Mouse (Mus musculus): ENCODE measurements around the gene Flt1. TPM values are rescaled to one million over a fixed set of nuclear protein-coding genes. Genes with fewer than 3 reads are reported as not detected.

Gene Flt1
- polyA plus RNA-seq, 1 experiment from 2014 or later, result 10.9 TPM

DNA sequence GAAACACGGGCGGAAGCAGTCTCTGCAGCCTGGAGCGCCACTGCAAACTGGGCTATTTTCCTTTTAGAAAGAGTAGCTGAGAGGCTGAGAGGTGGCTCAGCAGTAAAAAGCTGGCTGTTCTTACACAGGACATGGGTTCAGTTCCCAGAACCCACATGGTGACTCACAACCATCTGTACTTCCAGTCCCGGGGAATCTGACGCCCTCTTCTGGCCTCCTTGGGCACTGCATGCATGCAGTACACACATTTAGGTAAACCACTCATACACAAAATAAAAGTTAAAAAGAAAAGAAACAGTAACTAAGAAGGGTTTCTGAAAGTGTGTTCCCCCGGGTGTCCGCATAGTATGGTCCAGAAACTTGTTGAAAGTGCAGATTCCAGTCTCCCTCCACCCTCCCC lies 146.7 kb downstream of the Flt1 start:
- peak; percentile 37 for TF ChIP-seq CTCF (IDR thresholded peaks at IDR 0.05; ENCODE audit: low read depth)
- H3K4me1 ChIP-seq (replicated peaks; ENCODE audit: insufficient read depth, low read length), result no peaks in the 10 kb centered on the region
- WGBS, result 90% methylated on average over 7 of the region's 7 CpGs

DNA sequence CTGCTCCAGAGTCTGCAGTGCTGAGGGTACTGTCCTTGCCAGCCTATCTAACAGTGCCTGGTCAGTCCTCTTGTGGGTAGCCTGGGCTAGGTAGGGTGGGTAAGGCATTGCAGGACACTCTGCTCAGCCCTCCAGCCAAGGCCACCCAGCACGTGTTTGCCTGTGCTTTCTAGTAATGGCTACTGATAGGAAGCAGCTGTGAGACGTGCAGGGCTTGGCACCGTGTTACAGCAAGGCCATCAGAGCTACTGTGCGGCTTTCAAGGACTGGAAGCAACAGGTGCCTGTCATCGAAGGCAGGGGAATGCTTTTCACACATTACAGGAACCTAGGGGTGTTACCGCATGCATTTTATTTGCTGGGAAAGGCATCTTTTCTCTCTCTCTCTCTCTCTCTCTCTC lies 148.8 kb downstream of the Flt1 start:
- no peak for ATAC-seq (replicated peaks; ENCODE audit: low FRiP score, low read depth)
- no peak for TF ChIP-seq CTCF (IDR thresholded peaks at IDR 0.05; ENCODE audit: low read depth)

More for the DNA sequence above, 146.7 kb downstream of the Flt1 start:
- Histone ChIP-seq H3K27ac (no peak overlapping the region), H3K4me2 (ENCODE audit: low read length) (no peak overlapping the region), H3K36me3 (ENCODE audit: insufficient read depth, low read length) (no peaks in the 10 kb centered on the region), H3K27me3 (ENCODE audit: insufficient read depth, low read length) (no peaks in the 10 kb centered on the region), H3K9ac (ENCODE audit: low read depth, low read length) (no peak overlapping the region), H3K4me3 (replicated peaks; ENCODE audit: low read depth, low read length) (no peak overlapping the region), H3K9me3 (replicated peaks; ENCODE audit: low read length) (no peaks in the 10 kb centered on the region)
- no peak for DNase-seq (ENCODE audit: low spot score)
- ATAC-seq (replicated peaks; ENCODE audit: low FRiP score, low read depth), result no peak

DNA sequence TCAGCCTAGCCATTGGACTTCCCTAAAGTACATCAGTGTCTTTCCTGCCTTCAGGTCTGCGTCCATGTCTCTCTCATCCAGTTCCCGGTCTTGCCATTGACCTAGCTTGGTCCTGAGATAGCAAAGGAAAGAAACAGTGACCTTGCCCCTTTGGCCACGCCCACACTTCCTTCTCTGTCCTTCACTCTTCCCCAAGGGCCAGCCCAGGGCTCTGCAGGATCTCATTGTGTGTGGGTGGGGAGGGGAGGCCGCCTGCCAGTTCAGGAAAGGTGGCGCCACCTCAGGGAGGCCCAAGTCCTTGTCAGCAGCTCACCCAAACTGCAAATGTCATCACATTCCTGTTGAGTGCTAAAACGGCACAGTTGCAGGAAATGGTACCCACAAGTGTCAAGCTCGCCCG lies 151.3 kb downstream of the Flt1 start:
- DNase-seq (ENCODE audit: low spot score) (peak; percentile 49), ATAC-seq (replicated peaks; ENCODE audit: low FRiP score, low read depth) (peak; percentile 46; the same call in 1 of the 2 replicates)
- H3K4me1 ChIP-seq (replicated peaks; ENCODE audit: insufficient read depth, low read length), result no peaks in the 10 kb centered on the region
- H3K9ac ChIP-seq (ENCODE audit: low read depth, low read length), result no peak overlapping the region
- TF ChIP-seq CTCF (IDR thresholded peaks at IDR 0.05; ENCODE audit: low read depth), result peak; percentile 22; the same call in 1 of the 2 replicates
- H3K27me3 ChIP-seq (ENCODE audit: insufficient read depth, low read length), result no peaks in the 10 kb centered on the region
- H3K4me3 ChIP-seq (replicated peaks; ENCODE audit: low read depth, low read length), result no peak overlapping the region
- H3K27ac ChIP-seq, result no peak overlapping the region
- no peak overlapping the region for H3K4me2 ChIP-seq (ENCODE audit: low read length)
- H3K9me3 ChIP-seq (replicated peaks; ENCODE audit: low read length), result no peaks in the 10 kb centered on the region
- H3K36me3 ChIP-seq (ENCODE audit: insufficient read depth, low read length), result no peaks in the 10 kb centered on the region
- 54% methylated on average over 8 of the region's 8 CpGs for WGBS

More for the DNA sequence above, 148.8 kb downstream of the Flt1 start:
- no peak for DNase-seq (ENCODE audit: low spot score)
- Histone ChIP-seq H3K9me3 (replicated peaks; ENCODE audit: low read length) (no peaks in the 10 kb centered on the region), H3K27ac (no peak overlapping the region), H3K27me3 (ENCODE audit: insufficient read depth, low read length) (no peaks in the 10 kb centered on the region), H3K4me3 (replicated peaks; ENCODE audit: low read depth, low read length) (no peak overlapping the region), H3K4me1 (replicated peaks; ENCODE audit: insufficient read depth, low read length) (no peaks in the 10 kb centered on the region), H3K36me3 (ENCODE audit: insufficient read depth, low read length) (no peaks in the 10 kb centered on the region), H3K9ac (ENCODE audit: low read depth, low read length) (no peak overlapping the region), H3K4me2 (ENCODE audit: low read length) (no peak overlapping the region)
- 45% methylated on average over 6 of the region's 6 CpGs for WGBS

DNA sequence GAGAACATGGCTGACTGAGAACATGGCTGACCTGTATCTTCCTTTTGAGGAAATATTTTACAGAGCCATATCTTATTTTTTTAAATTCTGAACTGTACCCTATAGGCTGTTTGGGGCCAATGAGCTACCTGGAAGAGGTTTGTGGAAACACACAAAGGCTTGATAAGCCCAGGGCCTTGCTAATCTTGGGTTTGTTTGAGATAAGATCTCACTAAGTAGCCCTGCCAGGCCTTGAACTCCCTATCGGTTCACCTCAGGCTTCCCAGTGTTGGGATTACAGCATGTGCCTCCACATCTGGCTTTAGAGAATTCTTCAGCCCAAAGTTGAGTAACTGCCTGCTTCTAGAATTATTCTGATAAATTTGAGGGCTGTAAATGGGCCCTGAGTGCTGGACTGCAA lies 152.3 kb downstream of the Flt1 start:
- 77% methylated on average over 1 of the region's 1 CpGs for WGBS
- DNase-seq (ENCODE audit: low spot score) (no peak), ATAC-seq (replicated peaks; ENCODE audit: low FRiP score, low read depth) (no peak)
- H3K4me3 ChIP-seq (replicated peaks; ENCODE audit: low read depth, low read length), result no peak overlapping the region
- no peak overlapping the region for H3K27ac ChIP-seq
- no peaks in the 10 kb centered on the region for H3K9me3 ChIP-seq (replicated peaks; ENCODE audit: low read length)
- no peak overlapping the region for H3K9ac ChIP-seq (ENCODE audit: low read depth, low read length)
- no peak for TF ChIP-seq CTCF (IDR thresholded peaks at IDR 0.05; ENCODE audit: low read depth)
- H3K27me3 ChIP-seq (ENCODE audit: insufficient read depth, low read length), result no peaks in the 10 kb centered on the region
- no peak overlapping the region for H3K4me2 ChIP-seq (ENCODE audit: low read length)
- H3K36me3 ChIP-seq (ENCODE audit: insufficient read depth, low read length), result no peaks in the 10 kb centered on the region
- no peaks in the 10 kb centered on the region for H3K4me1 ChIP-seq (replicated peaks; ENCODE audit: insufficient read depth, low read length)

DNA sequence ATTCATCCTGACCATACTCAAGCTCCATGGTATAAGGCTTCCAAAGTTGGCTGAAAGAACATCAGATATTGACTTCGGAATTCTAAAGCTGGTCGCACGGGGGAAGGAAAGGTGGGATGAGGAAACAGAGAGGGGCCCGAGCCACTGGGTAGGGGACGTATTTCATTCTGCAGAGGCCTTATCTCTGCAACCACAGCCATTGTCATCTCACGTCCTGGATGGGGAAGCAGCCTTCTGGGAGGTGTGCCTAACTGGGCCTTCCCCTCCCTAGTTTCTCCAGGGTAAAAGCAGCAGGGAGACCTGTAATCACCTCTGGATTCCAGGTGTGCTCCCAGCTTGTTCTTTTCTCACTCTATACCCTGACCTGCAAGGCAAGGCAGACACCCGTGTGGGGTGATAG lies 153.1 kb downstream of the Flt1 start:
- Histone ChIP-seq H3K36me3 (ENCODE audit: insufficient read depth, low read length) (no peaks in the 10 kb centered on the region), H3K4me1 (replicated peaks; ENCODE audit: insufficient read depth, low read length) (no peaks in the 10 kb centered on the region), H3K4me3 (replicated peaks; ENCODE audit: low read depth, low read length) (no peak overlapping the region), H3K9ac (ENCODE audit: low read depth, low read length) (no peak overlapping the region), H3K27me3 (ENCODE audit: insufficient read depth, low read length) (no peaks in the 10 kb centered on the region), H3K27ac (no peak overlapping the region), H3K4me2 (ENCODE audit: low read length) (no peak overlapping the region), H3K9me3 (replicated peaks; ENCODE audit: low read length) (no peaks in the 10 kb centered on the region)
- WGBS, result 85% methylated on average over 7 of the region's 7 CpGs
- DNase-seq (ENCODE audit: low spot score), result no peak
- no peak for TF ChIP-seq CTCF (IDR thresholded peaks at IDR 0.05; ENCODE audit: low read depth)
- no peak for ATAC-seq (replicated peaks; ENCODE audit: low FRiP score, low read depth)

DNA sequence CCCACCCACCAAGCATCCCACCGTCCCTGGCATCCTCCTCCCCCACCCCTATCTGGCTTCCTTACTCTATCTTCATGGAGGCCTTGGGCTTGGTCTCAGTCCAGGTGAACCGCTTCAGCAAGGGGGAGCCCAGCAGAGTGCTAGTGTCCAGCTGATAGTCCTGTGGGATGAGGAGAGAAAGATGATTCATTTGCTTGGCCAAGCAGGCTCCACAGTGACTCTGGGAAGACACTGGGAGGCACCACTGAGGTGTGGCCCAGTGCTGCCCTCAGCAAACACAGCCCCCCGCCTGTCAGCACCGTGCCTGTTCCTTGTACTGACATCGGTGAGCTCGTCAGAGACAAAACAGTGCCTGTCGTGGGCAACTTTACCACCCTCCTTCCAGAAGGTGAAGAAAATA lies 159.5 kb downstream of the Flt1 start:
- no peak for TF ChIP-seq CTCF (IDR thresholded peaks at IDR 0.05; ENCODE audit: low read depth)
- DNase-seq (ENCODE audit: low spot score) (no peak), ATAC-seq (replicated peaks; ENCODE audit: low FRiP score, low read depth) (no peak)
- no peak overlapping the region for H3K4me3 ChIP-seq (replicated peaks; ENCODE audit: low read depth, low read length)
- WGBS, result 75% methylated on average over 7 of the region's 7 CpGs
- no peak overlapping the region for H3K27ac ChIP-seq
- no peaks in the 10 kb centered on the region for H3K9me3 ChIP-seq (replicated peaks; ENCODE audit: low read length)
- H3K9ac ChIP-seq (ENCODE audit: low read depth, low read length), result no peak overlapping the region
- H3K4me1 ChIP-seq (replicated peaks; ENCODE audit: insufficient read depth, low read length), result no peaks in the 10 kb centered on the region
- no peaks in the 10 kb centered on the region for H3K27me3 ChIP-seq (ENCODE audit: insufficient read depth, low read length)
- H3K4me2 ChIP-seq (ENCODE audit: low read length), result no peak overlapping the region
- H3K36me3 ChIP-seq (ENCODE audit: insufficient read depth, low read length), result no peaks in the 10 kb centered on the region

DNA sequence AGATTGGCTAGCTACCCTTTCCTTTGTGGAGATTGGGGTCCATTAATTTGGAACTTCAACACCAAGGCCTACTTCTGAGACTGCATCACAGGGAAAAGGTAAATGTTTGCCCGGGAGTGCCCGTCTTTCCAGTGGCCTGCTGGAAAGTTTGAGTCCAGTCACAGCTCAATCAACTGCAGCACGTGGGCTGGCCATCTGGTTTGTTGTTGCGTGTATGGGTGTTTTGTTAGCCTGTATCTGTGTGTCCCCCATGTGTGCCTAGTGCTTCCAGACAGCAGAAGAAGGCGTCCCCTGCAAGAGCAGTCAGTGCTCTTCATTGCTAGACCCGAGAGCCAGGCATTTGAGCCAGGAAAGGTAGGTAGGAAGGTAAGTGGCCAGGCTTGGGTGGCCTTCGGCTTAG lies 160.4 kb downstream of the Flt1 start:
- Histone ChIP-seq H3K4me3 (replicated peaks; ENCODE audit: low read depth, low read length) (no peak overlapping the region), H3K27ac (no peak overlapping the region), H3K36me3 (ENCODE audit: insufficient read depth, low read length) (no peaks in the 10 kb centered on the region), H3K27me3 (ENCODE audit: insufficient read depth, low read length) (no peaks in the 10 kb centered on the region), H3K4me2 (ENCODE audit: low read length) (no peak overlapping the region), H3K4me1 (replicated peaks; ENCODE audit: insufficient read depth, low read length) (no peaks in the 10 kb centered on the region), H3K9ac (ENCODE audit: low read depth, low read length) (no peak overlapping the region), H3K9me3 (replicated peaks; ENCODE audit: low read length) (no peaks in the 10 kb centered on the region)
- no peak for DNase-seq (ENCODE audit: low spot score)
- TF ChIP-seq CTCF (IDR thresholded peaks at IDR 0.05; ENCODE audit: low read depth), result no peak
- 80% methylated on average over 7 of the region's 7 CpGs for WGBS
- ATAC-seq (replicated peaks; ENCODE audit: low FRiP score, low read depth), result no peak

All from kidney, postnatal 0 days (tissue).